Mouse (Mus musculus) MN1 (cell line): ENCODE results near the gene Snx11.
A peak's percentile ranks its signal among the peaks of the same experiment; 100 is the strongest.
"Not testable (repeated sequence)": the region's sequence is repeated elsewhere in the genome, so short reads cannot be mapped to it uniquely, and the experiment has no call there.

Experiments used
- DNase-seq: peaks from one replicate; pipeline ENCODE4 v3.0.0-alpha.2; 2016; ENCODE audit warnings: low spot score

The Snx11 gene

DNA sequence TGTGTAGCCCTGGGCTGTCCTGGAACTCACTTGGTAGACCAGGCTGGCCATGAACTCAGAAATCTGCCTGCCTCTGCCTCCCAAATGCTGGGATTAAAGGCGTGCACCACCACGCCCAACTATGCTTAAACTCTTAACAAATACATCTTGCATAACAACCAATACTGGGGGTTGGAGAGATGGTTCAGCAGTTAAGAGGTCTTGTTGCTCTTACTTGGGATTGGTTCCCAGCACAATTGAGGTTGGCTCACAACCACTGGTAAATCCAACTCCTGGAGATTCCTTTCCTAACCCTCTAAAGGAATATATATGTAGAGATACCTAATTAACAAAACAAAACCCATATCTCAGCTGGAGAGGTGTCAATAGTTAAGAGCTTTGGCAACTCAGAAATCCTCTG, 18.7 kb upstream of the Snx11 start:
- no peak for DNase-seq

DNA sequence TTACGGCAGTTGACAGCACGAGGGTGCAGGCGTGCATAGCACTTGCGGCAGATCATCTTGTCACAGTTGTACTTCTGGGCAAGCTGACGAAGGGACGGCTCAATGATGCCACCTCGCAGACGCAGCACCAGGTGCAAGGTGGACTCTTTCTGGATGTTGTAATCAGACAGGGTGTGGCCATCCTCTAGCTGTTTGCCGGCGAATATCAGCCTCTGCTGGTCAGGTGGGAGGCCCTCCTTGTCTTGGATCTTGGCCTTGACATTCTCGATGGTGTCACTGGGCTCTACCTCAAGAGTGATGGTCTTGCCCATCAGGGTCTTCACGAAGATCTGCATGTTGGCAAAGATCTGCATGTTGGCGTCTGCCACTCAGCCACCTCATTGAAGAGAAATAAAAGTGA, 18.1 kb upstream of the Snx11 start:
- no peak for DNase-seq

DNA sequence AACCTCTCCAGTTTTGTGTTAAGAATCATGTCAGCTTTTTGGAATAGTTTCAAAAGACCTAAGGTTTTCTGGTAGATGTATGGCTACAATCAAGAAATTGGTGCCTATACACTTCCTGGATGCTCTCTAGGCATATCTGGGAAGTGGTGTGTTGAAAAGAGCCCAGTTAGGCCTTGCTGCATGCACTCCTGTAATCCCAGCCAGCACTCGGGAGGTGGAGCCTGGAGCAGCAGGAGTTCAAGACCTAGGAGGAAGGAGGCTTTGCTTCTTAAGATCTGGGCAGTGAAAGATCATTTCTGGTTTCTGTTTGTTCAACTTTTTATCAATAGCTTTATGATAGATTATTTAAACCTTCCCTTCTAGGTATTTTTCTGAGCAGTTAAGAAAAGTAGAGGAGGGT, 13.3 kb upstream of the Snx11 start:
- DNase-seq: no peak

DNA sequence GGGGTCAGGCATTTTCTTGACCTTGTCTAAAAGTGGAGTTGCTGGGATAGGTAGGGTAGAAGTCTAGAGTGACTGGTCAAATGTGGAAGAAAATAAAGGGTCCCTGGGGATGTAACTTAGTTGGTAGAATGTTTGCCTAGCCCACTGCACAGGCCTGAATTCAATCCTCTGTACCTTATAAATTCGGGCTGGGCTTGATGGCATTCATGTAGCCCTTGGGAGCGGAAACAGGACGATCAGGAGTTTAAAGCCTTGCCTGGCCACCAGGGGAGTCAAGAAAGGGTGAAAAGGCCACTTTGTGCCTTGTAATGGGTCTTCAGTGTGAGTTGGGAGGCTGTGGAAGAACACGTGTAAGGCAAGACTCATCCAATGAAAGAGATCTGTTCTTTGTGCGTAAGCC, 12.6 kb upstream of the Snx11 start:
- DNase-seq: peak; percentile 32

DNA sequence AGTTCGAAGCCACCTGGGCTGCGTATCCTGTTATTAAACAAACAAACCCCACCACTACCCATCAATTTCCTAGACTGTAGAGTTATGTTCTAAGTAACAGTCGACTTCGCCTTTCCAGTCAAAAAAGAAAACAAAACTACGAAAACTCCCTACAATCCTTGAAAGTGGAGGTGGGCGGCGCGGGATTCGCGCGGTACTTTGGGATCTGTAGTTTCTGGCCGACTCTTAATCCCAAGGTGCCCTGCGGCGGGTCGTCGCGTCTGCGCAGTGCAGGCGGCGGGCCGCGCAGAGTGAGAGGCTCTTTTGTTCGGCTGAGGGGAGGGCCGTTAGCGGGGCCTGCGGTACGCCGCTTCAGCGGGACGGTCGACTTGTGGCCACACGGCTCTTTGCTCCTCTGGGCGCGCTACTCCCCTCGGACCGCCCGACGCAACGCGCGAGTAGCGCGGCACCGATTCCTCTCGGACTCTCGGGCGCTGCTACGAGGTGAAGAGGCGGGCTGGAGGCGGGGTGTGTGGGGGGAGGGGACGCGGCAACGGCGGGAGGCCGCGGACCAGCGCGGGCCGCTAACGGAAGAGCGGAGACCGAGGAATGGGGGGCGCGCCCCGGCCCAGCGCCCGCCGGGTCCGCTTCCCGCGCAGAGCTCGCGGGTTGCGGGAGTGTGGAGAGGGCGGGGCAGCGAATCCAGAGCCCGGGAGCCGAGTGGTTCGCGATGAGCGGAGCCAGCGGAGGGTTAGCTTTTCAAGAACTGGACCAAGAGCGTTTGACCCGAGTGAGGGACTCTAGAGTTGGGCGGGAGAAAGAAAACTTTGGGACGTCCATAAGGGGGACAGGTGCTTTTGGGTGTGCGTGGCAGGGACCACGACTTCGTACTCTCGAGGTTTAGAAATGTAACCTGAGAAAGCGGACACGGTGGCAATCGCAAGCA, 11.8 kb upstream of the Snx11 start, which contains the start of gene Cbx1:
Gene Cbx1 (plus strand): TSS at position 257 of the 925 bp plus-strand sequence.
- peak; percentile 90 for DNase-seq

DNA sequence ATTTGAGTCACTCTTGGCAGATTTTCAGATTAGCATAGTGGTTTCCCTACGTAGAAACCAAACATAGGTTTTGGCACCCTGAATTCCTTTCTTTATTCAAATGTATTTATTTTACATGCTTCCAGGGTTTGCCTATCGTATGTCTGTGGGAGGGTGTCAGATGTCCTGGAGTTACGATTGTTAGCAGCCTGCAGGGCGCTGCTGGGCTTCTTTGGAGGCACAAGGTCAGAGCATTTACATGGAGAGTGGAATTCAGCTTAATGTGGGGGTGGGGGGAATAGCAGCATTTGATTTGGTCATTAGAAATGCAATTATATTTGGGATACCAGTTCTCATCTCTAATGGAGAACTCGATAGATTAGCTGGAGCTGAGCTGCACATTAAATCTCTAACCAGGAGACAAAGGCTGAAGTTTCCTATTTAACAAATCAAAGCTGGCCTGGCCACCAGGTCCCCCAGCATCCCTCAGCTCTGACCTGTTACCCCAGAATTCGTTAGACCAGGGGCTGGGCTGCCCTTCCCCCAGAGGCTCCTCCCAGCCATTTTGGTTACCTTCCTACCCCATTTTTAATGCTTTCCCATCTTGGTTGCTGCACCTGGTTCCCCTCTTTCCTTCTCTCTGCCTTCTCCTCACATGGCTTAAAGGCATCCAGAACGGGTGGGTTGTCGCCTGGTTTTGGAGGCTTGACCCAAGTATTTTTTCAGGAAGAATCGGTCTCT, 9.5 kb upstream of the Snx11 start:
- DNase-seq: no peak

DNA sequence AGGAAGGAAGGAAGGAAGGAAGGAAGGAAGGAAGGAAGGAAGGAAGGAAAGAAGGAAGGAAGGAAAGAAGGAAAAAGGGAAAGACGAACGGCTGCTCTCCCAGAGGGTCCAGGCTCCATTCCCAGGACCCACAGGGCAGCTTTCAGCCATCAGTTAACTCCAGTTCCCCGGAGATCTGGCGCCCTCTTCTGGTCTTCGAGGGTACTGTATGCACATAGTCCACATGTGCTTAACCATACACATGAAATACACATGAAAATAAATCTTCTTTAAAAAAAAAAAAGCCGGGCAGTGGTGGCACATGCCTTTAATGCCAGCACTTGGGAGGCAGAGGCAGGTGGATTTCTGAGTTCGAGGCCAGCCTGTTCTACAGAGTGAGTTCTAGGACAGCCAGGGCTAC, 7.5 kb upstream of the Snx11 start:
- peak; percentile 57 for DNase-seq

DNA sequence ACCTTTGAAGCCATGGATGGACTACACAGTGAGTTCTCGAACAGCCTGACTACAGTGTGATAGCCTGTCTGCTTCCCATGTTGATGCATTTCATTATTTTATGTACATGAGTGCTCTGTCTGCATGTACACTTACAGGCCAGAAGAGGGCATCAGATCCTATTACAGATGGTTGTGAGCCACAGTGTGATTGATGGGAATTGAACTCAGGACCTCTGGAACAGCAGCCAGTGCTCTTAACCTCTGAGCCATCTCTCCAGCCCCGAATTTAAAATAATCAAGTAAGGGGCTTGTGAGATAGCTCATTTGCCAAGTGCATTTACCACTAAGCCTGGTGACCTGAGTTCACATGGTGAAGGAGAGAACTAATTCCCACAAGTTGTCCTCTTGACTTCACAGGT, 4.1 kb upstream of the Snx11 start:
- DNase-seq: no peak

DNA sequence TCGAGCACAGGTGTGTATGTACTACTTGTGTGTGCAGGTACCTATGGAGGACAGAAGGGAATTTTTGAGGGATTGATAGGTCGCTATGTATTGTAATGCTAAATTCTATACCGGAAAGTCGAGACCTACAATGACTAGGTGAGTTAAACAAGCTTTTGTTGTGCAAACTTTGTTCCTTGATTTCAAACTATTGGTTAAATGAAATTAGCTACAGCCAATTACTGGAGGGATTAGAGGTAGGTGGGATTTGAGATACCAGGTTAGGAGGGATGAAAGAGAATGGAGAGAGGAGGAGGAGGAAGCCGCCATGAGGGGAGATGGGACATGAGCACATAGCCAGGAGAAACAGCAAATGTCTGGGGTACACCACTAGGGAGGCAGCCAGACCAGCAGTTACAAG, 2.9 kb upstream of the Snx11 start:
- no peak for DNase-seq

DNA sequence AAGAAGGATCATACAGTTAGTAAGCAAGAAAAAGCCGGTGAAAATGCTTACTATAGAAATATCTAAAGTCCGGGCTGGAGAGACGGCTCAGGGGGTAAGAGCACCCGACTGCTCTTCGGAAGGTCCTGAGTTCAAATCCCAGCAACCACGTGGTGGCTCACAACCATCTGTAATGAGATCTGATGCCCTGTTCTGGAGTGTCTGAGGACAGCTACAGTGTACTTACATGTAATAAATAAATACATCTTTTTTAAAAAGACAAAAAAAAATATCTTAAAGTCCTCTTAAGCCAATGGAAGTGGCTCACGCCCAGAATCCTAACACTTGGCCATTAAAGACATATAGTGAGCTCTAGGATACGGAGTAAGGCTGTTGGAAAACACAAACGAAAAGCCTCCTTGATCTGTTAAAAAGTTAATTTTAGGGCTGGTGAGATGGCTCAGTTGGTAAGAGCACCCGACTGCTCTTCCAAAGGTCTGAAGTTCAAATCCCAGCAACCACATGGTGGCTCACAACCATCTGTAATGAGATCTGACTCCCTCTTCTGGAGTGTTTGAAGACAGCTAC, 785 bp upstream of the Snx11 start:
- DNase-seq: not testable (repeated sequence)

DNA sequence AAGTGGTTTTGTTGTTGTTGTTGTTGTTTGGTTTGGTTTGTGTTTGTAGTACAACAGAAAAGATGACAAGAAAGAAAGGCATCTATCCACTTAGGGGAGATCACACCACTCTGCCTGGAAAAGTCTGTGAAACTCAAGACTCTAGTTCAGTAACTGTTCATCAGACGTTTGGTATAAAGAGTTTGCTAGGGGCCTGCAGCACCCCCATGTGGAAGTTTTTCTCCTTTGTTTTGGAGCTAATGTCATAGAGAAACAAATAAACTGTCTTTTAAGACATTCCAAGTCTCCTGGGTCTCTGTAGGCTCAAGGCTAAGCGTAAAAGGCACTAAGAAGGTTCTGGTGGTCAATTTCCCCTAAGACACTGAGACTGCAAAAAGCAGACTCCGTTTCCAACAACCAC, 1.3 kb downstream of the Snx11 start:
- peak; percentile 35 for DNase-seq

DNA sequence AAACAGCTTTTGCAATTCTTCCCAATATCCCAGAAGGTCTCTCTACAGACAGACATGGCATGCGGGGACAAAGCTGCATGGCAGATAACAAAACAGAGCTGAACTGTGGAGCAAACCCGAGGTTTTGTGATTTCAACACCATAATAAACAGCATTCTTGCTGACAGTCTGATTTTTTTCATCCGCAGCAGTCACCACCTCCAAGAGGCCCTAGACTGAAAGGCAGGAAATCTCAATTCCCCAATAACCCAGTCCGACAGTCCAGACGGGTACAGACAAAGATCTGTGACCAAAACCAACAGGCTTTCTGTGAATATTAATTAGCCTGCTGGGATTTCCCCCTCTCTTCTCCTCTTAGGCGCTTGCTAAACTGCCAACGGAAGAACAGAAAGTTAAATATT, 1.7 kb downstream of the Snx11 start:
- peak; percentile 14 for DNase-seq

DNA sequence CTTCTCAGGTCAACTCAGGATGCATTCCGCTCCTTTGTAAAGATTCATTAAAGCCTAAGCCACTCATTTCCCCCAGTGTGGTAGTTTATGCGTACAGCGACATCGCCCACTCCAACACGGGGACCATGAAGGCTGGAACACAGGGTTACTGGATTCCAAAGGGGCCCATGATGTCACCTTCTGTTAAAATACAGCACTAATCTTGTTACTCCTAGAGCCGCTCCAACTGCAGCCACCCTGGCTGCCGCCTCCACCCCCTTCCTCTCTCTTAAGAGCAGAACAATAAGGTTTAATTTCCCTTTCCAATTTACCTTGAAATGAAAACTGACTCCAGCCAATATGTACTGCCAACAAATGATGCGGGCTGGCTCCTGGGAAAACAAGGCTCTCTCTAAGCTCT, 2.3 kb downstream of the Snx11 start:
- DNase-seq: peak; percentile 46

DNA sequence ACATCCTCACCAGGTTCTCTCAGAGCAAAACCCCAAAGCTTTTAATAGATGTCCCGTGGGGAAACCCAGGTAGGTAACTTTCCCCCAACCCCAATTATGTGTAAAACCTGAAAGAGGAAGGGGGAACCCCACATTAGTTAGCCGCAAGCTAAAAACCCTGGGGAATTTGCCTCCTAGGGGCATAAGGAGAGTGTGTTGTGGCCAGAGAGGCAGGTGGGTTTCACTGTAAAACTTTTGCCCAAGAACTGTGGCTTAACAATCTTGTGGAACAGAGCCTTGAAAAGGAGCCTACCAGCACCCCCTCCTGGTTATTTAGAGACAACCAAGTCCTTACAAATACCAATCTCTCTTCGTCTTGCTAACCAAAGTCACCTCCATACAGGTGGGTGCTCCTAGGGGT, 2.8 kb downstream of the Snx11 start:
- peak; percentile 12 for DNase-seq

DNA sequence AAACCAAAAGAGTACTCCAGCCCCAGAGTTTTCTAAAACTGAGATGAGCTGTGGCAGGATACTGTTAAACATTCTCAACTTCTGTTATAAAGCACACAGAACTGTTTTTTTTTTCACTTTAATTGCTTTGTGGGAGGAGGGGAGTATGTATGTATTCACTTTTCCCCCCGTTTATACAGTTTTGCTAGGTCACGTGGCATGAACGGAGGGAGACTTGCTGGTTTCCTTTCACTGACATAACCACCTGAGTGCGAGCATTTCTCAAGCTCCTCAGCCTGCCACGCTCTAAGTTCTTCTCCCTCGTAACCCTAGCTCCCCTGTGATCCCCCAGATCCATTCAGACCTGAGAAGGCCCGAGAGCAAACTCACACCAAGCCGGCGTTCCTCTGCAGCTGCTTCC, 4.9 kb downstream of the Snx11 start:
- DNase-seq: no peak

DNA sequence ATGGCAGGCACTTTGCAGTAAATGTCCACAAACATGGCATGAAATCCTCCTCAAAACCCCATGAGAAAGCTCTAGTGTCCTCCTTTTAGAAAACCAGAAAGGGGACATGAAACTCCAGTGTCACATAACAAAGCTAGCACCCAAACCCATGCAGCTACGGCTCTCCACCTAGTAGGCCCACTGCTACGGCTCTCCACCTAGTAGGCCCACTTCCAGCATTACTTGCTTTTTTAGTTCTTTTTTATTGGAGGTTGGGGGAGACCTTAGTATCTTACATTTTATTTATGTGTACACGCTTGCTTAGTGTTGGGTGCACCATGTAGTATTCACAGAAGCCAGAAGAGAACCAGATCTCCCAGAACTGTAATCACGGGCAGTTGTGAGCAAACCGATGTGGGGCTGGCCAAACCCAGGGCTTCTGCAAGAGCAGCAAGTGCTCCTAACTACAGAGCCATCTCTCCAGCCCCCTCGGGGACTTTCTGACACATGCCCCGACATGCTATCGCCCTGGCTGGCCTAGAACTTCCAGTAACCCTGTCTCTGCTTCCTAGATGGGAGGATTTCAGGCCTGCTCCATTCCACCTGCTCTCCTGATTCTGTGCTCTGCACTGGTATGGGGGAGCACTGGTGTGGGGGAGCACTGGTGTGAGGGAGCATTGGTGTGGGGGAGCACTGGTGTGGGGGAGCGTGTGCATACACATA, 5.9 kb downstream of the Snx11 start:
- DNase-seq: no peak

DNA sequence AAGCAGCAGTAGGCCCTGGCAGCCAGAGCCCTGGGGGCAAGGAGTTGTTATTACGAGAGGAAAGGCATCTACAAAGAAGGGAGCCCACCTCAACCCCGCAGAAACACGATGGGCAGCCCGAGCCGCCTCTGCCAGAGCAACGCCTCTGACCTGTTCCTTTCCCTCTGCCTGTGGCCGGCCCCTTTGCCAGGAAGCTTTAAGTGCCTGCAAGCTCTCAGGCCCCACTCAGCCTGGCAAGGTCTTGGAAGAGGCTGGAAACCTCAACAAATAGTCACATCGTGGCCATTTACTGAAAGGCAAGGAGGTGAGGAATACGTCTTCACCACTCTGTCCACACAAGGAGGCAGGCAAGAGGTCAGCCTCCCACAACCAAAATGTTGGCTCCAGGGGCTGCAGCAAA, 9.1 kb downstream of the Snx11 start:
- no peak for DNase-seq

DNA sequence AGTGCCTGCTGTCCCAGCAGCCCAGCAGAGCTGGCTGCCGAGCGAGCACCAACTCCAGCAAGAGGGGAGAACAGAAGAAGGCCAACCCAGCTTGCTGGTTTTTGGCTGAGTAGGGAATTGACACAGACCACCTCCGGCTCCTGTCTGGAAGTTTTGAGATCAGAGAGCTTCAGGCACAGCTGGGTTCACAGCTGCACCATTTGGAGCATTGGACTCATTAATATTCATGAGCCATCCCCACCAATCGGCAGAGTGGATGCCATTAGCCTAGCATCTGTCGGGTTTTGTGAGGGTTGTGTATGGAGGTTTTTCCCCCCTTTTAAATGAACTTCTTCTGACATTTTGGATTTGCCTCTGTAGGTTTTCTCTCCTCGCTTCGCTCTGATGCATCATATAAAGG, 10.3 kb downstream of the Snx11 start:
- DNase-seq: no peak

DNA sequence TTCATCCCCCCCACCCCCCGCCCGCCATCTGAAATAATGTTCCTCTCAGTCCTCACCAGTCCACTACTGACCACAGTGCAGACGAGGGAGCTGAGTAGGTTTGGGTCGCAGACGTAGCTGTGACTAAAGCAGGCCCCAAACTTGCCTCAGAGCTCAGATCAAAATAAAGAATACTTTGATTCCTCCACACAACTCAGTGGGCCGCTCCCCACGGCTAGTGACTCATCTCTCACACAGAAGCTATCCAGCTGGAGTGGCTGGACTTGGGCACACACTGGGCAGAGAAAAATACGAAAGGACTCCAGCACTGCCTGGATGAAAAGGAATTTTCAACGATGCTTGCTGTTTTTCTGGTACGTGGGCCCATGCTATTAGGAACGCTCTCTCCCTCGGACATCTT, 10.8 kb downstream of the Snx11 start:
- DNase-seq: no peak

DNA sequence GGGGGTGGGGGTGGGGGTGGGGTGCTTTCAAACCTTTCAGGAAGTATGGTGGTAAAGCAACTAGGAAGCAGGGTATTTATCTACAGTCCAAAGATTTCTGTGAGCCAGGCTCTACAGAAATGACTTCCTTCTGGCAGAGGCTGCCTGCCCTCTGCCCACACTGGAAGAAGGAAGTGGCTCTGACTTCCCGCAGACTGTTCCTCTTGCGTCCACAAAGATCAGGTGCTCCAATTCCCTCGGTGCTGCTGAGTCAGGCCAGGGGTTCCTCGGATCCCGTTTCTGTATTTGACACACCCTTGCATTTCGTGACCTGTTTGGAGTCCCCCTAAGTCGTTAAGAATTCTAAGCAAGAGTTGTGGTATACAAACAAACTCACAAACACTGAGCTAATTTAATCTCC, 11.7 kb downstream of the Snx11 start:
- no peak for DNase-seq

DNA sequence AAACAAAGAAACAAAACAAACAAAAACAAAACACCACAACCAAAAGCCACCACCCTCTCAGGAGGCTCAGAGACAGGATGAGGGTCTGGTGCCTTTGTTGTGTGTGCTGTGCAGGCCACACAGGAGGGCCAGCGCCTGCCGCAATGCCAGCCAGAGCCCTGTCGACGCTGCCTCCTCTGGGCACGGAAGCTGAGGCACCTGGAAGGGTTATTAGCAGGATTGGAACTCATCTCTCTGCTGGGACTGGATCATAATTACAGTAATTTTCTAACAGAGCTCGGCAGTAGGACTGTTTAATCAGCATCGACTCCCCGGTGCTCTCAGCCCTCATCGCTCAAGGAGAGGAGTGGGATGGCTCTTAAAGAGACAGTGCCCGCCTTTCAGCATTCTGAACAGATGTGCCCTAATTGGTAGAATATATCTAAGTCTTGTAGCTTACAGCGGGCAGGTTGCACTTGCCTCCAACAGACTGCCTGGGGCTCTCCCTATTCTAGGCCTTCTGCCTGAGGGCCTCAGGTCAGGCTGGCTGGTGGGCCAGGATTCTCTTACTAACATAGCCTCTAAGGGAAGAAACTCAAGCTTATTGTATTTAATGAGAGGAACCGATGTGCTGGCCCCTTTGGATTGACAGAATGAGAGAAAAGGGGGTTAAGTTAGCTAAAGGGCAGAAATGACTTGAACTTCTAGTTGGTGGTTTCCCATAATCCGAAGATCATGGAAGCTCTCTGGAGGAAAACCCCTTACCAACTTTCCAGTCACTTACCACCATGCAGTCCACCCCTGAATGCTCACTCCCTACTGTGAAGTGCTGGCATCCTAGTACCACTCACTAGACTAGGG, 12.6 kb downstream of the Snx11 start:
- DNase-seq: no peak
